Mouse (Mus musculus) kidney, postnatal 36 days (tissue): ENCODE results near the gene Flywch1.

Experiments
- DNase-seq, 2 experiments: peaks; one replicate each; pipeline ENCODE4 v3.0.0; 2021 to 2022; ENCODE audit warnings: mixed read lengths in 2 of 2

Gene Flywch1

DNA sequence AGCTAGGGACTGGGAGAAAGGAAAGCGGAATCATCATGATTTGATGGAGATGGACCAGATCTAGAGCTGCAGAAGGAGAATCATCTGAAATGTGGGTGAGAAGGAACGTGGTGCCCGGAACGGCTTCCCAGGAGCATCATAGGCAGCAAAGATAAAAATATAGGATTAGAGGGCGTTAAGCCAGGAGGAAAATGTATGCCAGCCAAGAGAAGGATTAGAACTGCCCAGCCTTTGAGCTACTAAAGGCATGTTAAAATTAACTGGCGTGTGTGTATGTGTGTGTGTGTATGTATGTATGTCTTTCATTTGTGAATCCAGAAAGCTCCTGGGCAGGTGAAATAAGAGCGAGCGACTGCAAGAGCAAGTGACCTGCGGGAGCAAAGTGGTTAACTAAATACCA, 68.1 kb downstream of the Flywch1 start:
- no peak for DNase-seq
